Mouse (Mus musculus) G1E (cell line): ENCODE results near the gene Cyth1. TPM values are rescaled to one million over a fixed set of nuclear protein-coding genes. Genes with fewer than 3 reads are reported as not detected.

Experiments used
- ATAC-seq: 2 replicates; pipeline ENCODE4 v1.8.0; 2016; ENCODE audit warnings: mild to moderate bottlenecking; ENCODE audit not compliant: insufficient number of reproducible peaks, poor library complexity, low FRiP score, severe bottlenecking; ENCODE audit errors: extremely low read depth
- DNase-seq: peaks from one replicate; pipeline ENCODE4 v3.0.0; 2012; ENCODE audit warnings: low spot score
- H3K27me3 ChIP-seq: 2 replicates; pipeline ENCODE4 v1.6.1; 2012; ENCODE audit warnings: mild to moderate bottlenecking, low read length, inconsistent platforms; ENCODE audit not compliant: insufficient read depth
- H3K36me3 ChIP-seq: replicated peaks from 2 replicates; pipeline ENCODE3; 2012; ENCODE audit warnings: mild to moderate bottlenecking, inconsistent platforms
- H3K4me1 ChIP-seq: 2 replicates; pipeline ENCODE4 v1.6.1; 2012; ENCODE audit warnings: low read depth, low read length, inconsistent platforms, mixed read lengths; ENCODE audit not compliant: insufficient read depth
- H3K4me3 ChIP-seq: 2 replicates; pipeline ENCODE4 v1.5.1; 2012; ENCODE audit warnings: low read depth, mild to moderate bottlenecking, inconsistent platforms, low read length, moderate library complexity, mixed read lengths
- H3K9me3 ChIP-seq: replicated peaks from 2 replicates; pipeline ENCODE4 v1.6.1; 2012; ENCODE audit warnings: inconsistent platforms
- CTCF ChIP-seq: IDR thresholded peaks from 2 replicates; pipeline ENCODE4 v1.5.1; 2012; ENCODE audit warnings: low read depth, low read length, inconsistent platforms, mixed read lengths
- GATA1 ChIP-seq: IDR thresholded peaks from 2 replicates; pipeline ENCODE4 v1.6.1; 2012; ENCODE audit warnings: borderline replicate concordance, low read length, inconsistent platforms, mixed read lengths
- GATA2 ChIP-seq: IDR thresholded peaks from 2 replicates; pipeline ENCODE4 v1.6.1; 2012; ENCODE audit warnings: low read depth, low read length, inconsistent platforms, borderline replicate concordance
- POLR2AphosphoS5 ChIP-seq: IDR thresholded peaks from 2 replicates; pipeline ENCODE4 v1.6.1; 2012; ENCODE audit warnings: low read depth, low read length, inconsistent platforms; ENCODE audit not compliant: insufficient replicate concordance
- TAL1 ChIP-seq: conservative IDR thresholded peaks from 2 replicates; pipeline ENCODE4 v1.6.1; 2012; ENCODE audit warnings: low read depth, low read length, inconsistent platforms, mixed read lengths
- polyA plus RNA-seq: library from polyadenylated mRNA; stranded (reverse); fragments of >175 nt; gene quantifications from 2 replicates; pipeline ENCODE4 v1.2.3, GENCODE M21; 2012
- total RNA-seq, 2 experiments: library from RNA; stranded (forward) in 1 of 2; stranded (reverse) in 1 of 2; fragments of 200-1000 nt in 1 of 2; fragments of >200 nt in 1 of 2; fragmentation: Nextera tagmentation in 1 of 2; gene quantifications; 2 replicates each; pipeline ENCODE4 v1.2.3; 2014 to 2017

The Cyth1 gene
- total and polyA plus RNA-seq, 3 experiments = 3.1 to 7.1 (median 4.0) TPM

DNA sequence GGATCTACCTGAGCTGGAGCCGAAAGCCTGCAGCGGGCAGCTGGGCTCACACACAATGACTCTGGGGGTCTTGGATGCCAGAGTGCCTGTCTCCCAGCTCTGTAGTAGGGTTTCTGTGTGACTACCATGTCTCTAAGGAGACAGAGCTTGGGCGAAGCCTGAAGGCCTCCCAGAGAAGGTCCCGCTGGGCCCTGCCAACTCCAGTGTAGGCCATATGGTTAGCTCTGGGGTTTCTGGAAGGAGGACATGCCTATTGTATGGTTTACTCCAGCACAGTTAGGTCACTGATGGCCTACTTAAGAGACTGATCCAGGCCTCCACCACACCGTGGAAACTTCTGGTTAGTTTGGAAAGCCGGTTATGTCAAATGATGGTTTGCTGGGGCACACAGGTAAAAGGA, 110.0 kb downstream of the Cyth1 start:
- Histone ChIP-seq H3K27me3 (no peaks in the 10 kb centered on the region), H3K36me3 (no peaks in the 10 kb centered on the region), H3K4me3 (no peak overlapping the region), H3K9me3 (no peaks in the 10 kb centered on the region), H3K4me1 (no peaks in the 10 kb centered on the region)
- TF ChIP-seq GATA1 (no peak), GATA2 (no peak), TAL1 (no peak), POLR2AphosphoS5 (no peak), CTCF (no peak)
- no peak for ATAC-seq
- DNase-seq = no peak

DNA sequence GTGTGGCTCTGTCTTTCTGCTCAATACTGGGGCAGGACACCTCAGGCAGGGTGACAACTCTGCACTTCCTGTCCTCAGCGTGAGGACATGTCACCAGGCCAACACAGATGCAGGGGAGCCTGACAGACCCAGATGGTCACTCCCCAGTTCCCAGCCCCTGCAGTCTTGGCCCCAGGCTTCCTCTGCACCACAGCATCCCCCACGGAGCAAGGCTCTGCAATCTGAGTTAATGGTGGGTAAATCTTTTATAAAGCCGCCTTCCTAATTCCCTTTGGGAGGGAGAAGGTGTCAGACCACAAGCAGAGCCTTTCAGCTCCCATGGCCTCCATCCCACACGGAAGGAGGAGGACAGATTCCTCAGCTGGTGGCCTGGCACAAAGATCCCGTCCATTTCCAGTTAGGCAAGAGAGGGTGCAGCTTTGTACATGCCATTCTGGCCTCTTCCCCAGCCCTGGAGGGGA, 112.2 kb downstream of the Cyth1 start:
- no peaks in the 10 kb centered on the region for H3K4me1 ChIP-seq
- DNase-seq (no peak), ATAC-seq (no peak)
- no peak for TF ChIP-seq GATA2
- no peak for TF ChIP-seq POLR2AphosphoS5
- TF ChIP-seq CTCF = no peak
- no peak for TF ChIP-seq TAL1
- no peak for TF ChIP-seq GATA1
- no peak overlapping the region for H3K4me3 ChIP-seq
- no peaks in the 10 kb centered on the region for H3K36me3 ChIP-seq
- no peaks in the 10 kb centered on the region for H3K27me3 ChIP-seq
- no peaks in the 10 kb centered on the region for H3K9me3 ChIP-seq

DNA sequence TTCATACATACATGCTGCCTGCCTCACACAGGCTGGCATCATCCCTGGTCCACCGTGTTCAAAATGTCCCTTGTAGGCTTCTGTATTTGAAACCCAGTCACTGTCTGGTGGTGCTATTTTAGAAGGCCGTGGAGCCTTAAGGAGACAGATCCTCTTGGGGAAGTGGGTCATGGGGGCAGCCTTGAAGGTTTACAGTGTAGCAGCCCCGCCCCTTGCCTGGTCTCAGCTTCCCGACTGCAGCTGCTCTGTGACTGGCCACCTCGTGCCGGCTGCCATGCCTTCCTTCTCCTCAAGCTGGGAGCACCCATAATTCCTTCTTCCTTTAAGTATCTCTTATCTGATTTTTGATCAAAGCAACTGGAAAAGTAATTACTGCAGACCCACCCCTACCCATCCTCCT, 113.1 kb downstream of the Cyth1 start:
- DNase-seq (no peak), ATAC-seq (no peak)
- Histone ChIP-seq H3K9me3 (no peaks in the 10 kb centered on the region), H3K36me3 (no peaks in the 10 kb centered on the region), H3K4me1 (no peaks in the 10 kb centered on the region), H3K27me3 (peaks cover 3% of the 10 kb centered on the region; the same call in 1 of the 2 replicates), H3K4me3 (no peak overlapping the region)
- no peak for TF ChIP-seq POLR2AphosphoS5
- TF ChIP-seq GATA1 = no peak
- no peak for TF ChIP-seq GATA2
- TF ChIP-seq TAL1 = no peak
- TF ChIP-seq CTCF = no peak

DNA sequence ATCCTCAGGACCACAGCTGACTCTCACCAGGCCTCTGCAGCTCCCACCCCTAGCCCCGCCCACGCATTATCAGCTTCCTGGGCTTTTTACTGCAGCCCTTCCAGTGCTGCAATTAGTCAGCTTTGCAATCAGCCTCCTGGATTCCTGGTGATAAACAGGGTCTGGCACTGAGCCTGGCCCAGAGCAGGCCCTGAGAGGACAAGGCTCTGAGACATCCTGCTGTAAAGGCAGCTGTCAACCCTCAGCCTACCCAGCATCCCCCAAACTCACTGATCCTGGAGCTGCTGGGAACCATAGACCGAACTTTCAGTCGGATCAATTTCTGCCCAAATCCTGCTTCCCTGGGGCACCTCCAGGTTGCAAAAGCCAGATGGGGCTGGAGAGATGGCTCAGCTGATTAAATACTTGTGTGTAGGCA, 114.6 kb downstream of the Cyth1 start:
- no peaks in the 10 kb centered on the region for H3K36me3 ChIP-seq
- no peaks in the 10 kb centered on the region for H3K4me1 ChIP-seq
- no peaks in the 10 kb centered on the region for H3K9me3 ChIP-seq
- ATAC-seq = no peak
- H3K27me3 ChIP-seq = peaks cover 3% of the 10 kb centered on the region; the same call in 1 of the 2 replicates
- TF ChIP-seq GATA2 (no peak), CTCF (no peak), GATA1 (no peak), TAL1 (no peak), POLR2AphosphoS5 (no peak)
- H3K4me3 ChIP-seq = no peak overlapping the region
- no peak for DNase-seq

DNA sequence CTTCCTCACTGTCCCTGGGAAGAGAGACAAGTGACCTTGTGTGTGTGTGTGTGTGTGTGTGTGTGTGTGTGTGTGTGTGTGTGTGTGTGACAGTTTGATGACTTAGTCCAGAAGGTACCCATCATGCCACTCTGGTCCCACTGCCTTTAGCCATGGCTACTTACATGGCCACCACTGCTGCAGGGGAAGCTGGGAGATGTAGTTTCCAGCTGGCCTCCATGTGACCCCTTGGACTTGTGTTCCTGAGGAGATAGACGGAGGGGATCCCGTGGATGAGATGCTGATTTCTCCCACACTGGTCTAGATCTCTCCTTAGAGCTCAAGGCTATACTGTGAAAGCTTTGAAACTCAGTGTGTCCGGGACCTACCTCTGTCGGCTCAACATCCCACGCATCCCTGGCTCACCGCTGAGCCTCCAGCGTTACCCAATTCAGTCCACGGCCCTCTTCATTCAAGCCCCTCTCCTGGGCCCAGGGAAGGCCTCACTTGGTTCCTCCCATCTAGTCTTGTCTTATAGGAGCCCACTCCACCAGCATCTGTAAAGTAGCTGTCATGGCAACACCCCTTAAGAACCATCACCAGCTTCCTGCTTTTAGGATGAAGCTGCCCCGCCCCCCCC, 115.2 kb downstream of the Cyth1 start:
- H3K27me3 ChIP-seq = peaks cover 3% of the 10 kb centered on the region; the same call in 1 of the 2 replicates
- TF ChIP-seq GATA2 = no peak
- H3K4me3 ChIP-seq = no peak overlapping the region
- H3K9me3 ChIP-seq = no peaks in the 10 kb centered on the region
- DNase-seq (no peak), ATAC-seq (no peak)
- no peaks in the 10 kb centered on the region for H3K36me3 ChIP-seq
- H3K4me1 ChIP-seq = no peaks in the 10 kb centered on the region

DNA sequence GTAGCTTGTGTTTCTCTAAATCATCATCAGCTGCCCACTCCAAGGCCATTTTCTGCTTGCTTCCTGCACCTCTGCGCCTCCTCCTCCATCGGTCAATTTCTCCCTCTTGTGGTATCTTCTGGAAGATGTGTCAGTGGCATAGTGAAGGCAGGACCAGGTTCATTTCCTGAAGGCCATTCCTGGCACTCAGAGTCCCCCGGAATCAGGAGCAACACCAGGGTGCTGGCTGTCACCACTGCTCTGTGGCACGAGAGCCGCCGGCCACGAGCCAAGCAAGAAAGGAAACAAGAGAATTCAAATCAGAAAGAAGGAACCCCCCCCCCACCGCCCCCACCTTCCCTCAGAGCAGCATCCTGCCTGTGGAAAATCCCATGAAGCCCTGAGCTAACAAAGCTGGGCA, 116.3 kb downstream of the Cyth1 start:
- H3K4me1 ChIP-seq = no peaks in the 10 kb centered on the region

DNA sequence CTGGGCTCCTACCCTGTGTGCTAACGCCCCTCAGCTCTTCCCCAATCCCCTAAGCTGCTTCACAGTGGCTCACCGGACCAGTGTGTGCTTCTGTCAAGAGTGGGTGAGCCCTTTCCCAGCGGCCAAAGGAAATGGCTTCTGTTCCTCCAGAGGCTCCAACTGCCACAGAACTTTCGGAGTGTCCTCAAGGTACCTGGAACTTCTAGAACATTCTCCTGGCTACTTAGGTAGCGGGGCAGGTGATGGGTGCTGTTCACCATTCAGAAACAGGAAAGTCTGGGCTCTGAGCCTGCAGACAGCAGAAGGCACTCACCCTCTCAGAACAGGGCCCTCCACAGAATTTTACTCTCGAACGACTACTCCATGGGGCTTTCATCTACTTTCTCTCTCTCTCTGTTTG, 117.9 kb downstream of the Cyth1 start, which contains the start of gene Dnah17:
TSS of gene Dnah17 (minus strand) at position 101 of the 400 bp plus-strand sequence.
- DNase-seq = no peak
- no peaks in the 10 kb centered on the region for H3K36me3 ChIP-seq
- no peak within 1 kb of the TSS for H3K4me3 ChIP-seq
- peaks cover 6% of the 10 kb centered on the region; the same call in 1 of the 2 replicates for H3K27me3 ChIP-seq
- H3K4me1 ChIP-seq = no peaks in the 10 kb centered on the region
- no peaks in the 10 kb centered on the region for H3K9me3 ChIP-seq
- no peak for TF ChIP-seq CTCF
- no peak for TF ChIP-seq TAL1
- TF ChIP-seq POLR2AphosphoS5 = no peak
- TF ChIP-seq GATA2 = no peak
- TF ChIP-seq GATA1 = no peak
- no peak for ATAC-seq

More for the DNA sequence above, 116.3 kb downstream of the Cyth1 start:
- DNase-seq (no peak), ATAC-seq (no peak)
- Histone ChIP-seq H3K27me3 (peaks cover 3% of the 10 kb centered on the region; the same call in 1 of the 2 replicates), H3K4me3 (no peak overlapping the region), H3K36me3 (no peaks in the 10 kb centered on the region), H3K9me3 (no peaks in the 10 kb centered on the region)
- TF ChIP-seq TAL1 = no peak
- TF ChIP-seq CTCF = no peak
- TF ChIP-seq GATA1 = no peak
- no peak for TF ChIP-seq GATA2
- no peak for TF ChIP-seq POLR2AphosphoS5
